Mouse (Mus musculus) heart, embryonic 13.5 days (tissue): ENCODE data around the gene Itga10. TPM values are rescaled to one million over a fixed set of nuclear protein-coding genes. Genes with fewer than 3 reads are reported as not detected.
"Not testable (repeated sequence)": the region's sequence is repeated elsewhere in the genome, so short reads cannot be mapped to it uniquely, and the experiment has no call there.

ENCODE experiments used
- ATAC-seq: fragments of 200-750 bp; cut with Nextera tagmentation; 2 replicates; pipeline ENCODE4 v1.8.0; 2017; ENCODE audit warnings: moderate TSS enrichment; ENCODE audit not compliant: insufficient number of reproducible peaks, low FRiP score, low TSS enrichment; ENCODE audit errors: extremely low read depth
- H3K27ac ChIP-seq: fragments of 300-500 bp; sonication (generic); replicated peaks from 2 replicates; pipeline ENCODE4 v1.5.1; 2015; ENCODE audit warnings: moderate library complexity, mild to moderate bottlenecking, inconsistent platforms
- H3K27me3 ChIP-seq: fragments of 300-500 bp; sonication (generic); replicated peaks from 2 replicates; pipeline ENCODE4 v1.6.1; 2015; ENCODE audit warnings: mild to moderate bottlenecking, inconsistent platforms
- H3K36me3 ChIP-seq: fragments of 300-500 bp; sonication (generic); 2 replicates; pipeline ENCODE4 v1.6.1; 2015; ENCODE audit warnings: mild to moderate bottlenecking, inconsistent platforms
- H3K4me1 ChIP-seq: fragments of 300-500 bp; sonication (generic); 2 replicates; pipeline ENCODE4 v1.6.1; 2015; ENCODE audit warnings: inconsistent platforms
- H3K4me2 ChIP-seq: fragments of 300-500 bp; sonication (generic); 2 replicates; pipeline ENCODE4 v1.6.1; 2015; ENCODE audit warnings: inconsistent platforms, mild to moderate bottlenecking, moderate library complexity
- H3K4me3 ChIP-seq: fragments of 300-500 bp; sonication (generic); 2 replicates; pipeline ENCODE4 v1.5.1; 2015; ENCODE audit warnings: moderate library complexity, mild to moderate bottlenecking, inconsistent platforms
- H3K9ac ChIP-seq: fragments of 300-500 bp; sonication (generic); 2 replicates; pipeline ENCODE4 v1.6.1; 2015; ENCODE audit warnings: inconsistent platforms, mild to moderate bottlenecking, moderate library complexity
- H3K9me3 ChIP-seq: fragments of 300-500 bp; sonication (generic); 2 replicates; pipeline ENCODE4 v1.6.1; 2016; ENCODE audit warnings: inconsistent platforms
- WGBS: fragments of 180-500 bp; shearing (Covaris S2); methylation state at CpG from one replicate; pipeline ENCODE4 v1.1.7; 2015; ENCODE audit warnings: mixed read lengths; 5-methylcytosine and 5-hydroxymethylcytosine counted together
- polyA plus RNA-seq: library from polyadenylated mRNA; unstranded; fragments of >200 nt; fragmentation: Nextera tagmentation; extraction: Ambion mirVana; gene quantifications from 2 replicates; pipeline ENCODE4 v1.2.1, GENCODE M21; 2015

Gene Itga10
- polyA plus RNA-seq, 1 experiment from 2014 or later = 0.82 TPM

DNA sequence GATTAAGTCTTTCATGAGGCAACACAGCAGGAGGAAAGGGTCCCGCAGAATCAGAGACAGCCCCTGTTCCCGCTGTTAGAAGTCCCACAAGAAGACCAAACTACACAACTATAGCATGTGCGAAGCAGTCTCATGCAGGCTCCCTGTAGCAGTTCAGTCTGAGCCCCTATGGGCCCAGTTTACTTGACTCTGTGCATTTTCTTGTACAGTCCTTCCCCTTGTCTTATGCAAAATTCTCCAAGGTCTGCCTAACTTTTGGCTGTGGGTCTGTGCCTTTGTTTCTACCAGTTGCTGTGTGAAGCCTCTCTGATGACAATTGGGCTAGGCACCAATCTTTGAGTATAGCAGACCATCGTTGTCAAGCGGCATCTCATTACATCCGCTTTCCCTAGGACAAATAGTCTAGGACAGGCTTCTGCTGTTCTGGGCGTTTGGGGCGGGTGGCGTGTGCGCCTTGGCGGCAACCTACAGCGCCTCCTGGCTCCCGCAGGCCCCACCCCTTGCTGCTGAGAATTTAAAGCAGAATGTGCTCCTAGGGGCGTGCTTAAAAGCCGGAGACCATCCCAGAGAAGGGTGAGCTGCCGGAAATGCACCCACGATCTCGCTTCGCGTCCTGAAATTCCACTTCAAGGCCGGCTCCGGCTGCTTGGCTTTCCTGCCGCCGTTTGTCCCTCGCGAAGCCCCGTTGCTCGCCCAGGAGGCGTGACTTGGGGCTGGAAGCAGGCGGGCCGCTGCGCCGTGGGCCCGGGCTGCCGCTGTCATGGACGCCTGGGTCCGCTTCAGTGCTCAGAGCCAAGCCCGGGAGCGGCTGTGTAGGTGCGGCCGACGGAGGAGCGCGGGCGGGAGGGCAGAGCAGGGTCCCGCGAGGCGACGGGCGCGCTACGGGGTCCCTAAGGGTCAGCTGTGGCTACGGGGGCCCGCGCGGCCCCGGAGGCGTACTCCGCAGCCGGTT is 10.2 kb upstream of the Itga10 start, which contains the start of the genes Pex11b and Gm42957:
TSS of gene Pex11b (plus strand) at position 449 of the 952 bp plus-strand sequence.
TSS of gene Gm42957 (plus strand) at position 547 of the 952 bp plus-strand sequence.
- peak within 1 kb of the TSS; percentile 90 for H3K4me2 ChIP-seq
- no peaks in the 10 kb centered on the region for H3K9me3 ChIP-seq
- peak within 1 kb of the TSS; percentile 81 for H3K4me3 ChIP-seq
- H3K36me3 ChIP-seq = peaks cover 65% of the 10 kb centered on the region
- ATAC-seq = peak; percentile 84
- H3K27ac ChIP-seq = peak within 1 kb of the TSS; percentile 78
- 3% methylated on average over 59 of the region's 60 CpGs for WGBS
- peaks cover 34% of the 10 kb centered on the region for H3K4me1 ChIP-seq
- H3K9ac ChIP-seq = peak within 1 kb of the TSS; percentile 97
- H3K27me3 ChIP-seq = no peaks in the 10 kb centered on the region

- Histone ChIP-seq H3K9ac (peak overlapping the region; percentile 97), H3K9me3 (no peaks in the 10 kb centered on the region), H3K36me3 (peaks cover 68% of the 10 kb centered on the region), H3K27me3 (no peaks in the 10 kb centered on the region), H3K4me3 (peak overlapping the region; percentile 81), H3K4me1 (peaks cover 29% of the 10 kb centered on the region), H3K27ac (peak overlapping the region; percentile 78), H3K4me2 (peak overlapping the region; percentile 90)
- 7% methylated on average over 15 of the region's 15 CpGs for WGBS
- ATAC-seq = no peak
Observed at GRCm38 (mm10) chr3:96635906-96636305, 9.5 kb upstream of the Itga10 start.

GRCm38 (mm10) chr3:96636448-96636847 is 8.9 kb upstream of the Itga10 start:
- ATAC-seq = no peak
- 60% methylated on average over 11 of the region's 11 CpGs for WGBS
- peak overlapping the region; percentile 97 for H3K9ac ChIP-seq
- no peak overlapping the region for H3K27ac ChIP-seq
- peak overlapping the region; percentile 81 for H3K4me3 ChIP-seq
- peaks cover 68% of the 10 kb centered on the region for H3K36me3 ChIP-seq
- H3K4me2 ChIP-seq = peak overlapping the region; percentile 90
- no peaks in the 10 kb centered on the region for H3K27me3 ChIP-seq
- peaks cover 24% of the 10 kb centered on the region for H3K4me1 ChIP-seq
- H3K9me3 ChIP-seq = no peaks in the 10 kb centered on the region

DNA sequence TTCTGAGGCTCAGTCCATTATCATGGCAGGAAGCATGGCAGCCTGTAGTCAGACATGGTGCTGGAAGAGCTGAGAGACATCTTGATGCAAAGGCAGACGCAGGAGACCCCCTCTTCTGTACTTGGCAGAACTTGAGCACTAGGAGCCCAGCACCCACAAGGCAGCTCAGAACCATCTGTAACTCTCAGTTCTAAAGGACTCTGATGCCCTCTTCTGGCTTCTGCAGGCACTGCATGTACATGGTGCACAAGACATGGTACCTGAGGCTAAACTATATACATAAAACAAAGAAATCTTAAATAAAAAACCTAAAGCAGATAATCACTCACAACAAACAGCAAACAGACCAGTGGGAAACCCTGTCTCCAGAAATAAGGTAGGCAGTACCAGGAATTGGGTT is 6.2 kb upstream of the Itga10 start:
- no peaks in the 10 kb centered on the region for H3K9me3 ChIP-seq
- H3K4me3 ChIP-seq = no peak overlapping the region
- peaks cover 22% of the 10 kb centered on the region for H3K4me1 ChIP-seq
- no peaks in the 10 kb centered on the region for H3K27me3 ChIP-seq
- peaks cover 62% of the 10 kb centered on the region for H3K36me3 ChIP-seq
- ATAC-seq = no peak
- no peak overlapping the region for H3K9ac ChIP-seq
- no peak overlapping the region for H3K27ac ChIP-seq
- WGBS = 72% methylated on average over 1 of the region's 1 CpGs
- no peak overlapping the region for H3K4me2 ChIP-seq

GRCm38 (mm10) chr3:96647365-96647764 is 2.0 kb downstream of the Itga10 start:
- peaks cover 22% of the 10 kb centered on the region for H3K36me3 ChIP-seq
- 89% methylated on average over 3 of the region's 3 CpGs for WGBS
- no peak for ATAC-seq
- H3K9me3 ChIP-seq = no peaks in the 10 kb centered on the region
- H3K27ac ChIP-seq = no peak overlapping the region
- H3K4me1 ChIP-seq = peaks cover 18% of the 10 kb centered on the region
- no peak overlapping the region for H3K9ac ChIP-seq
- no peak overlapping the region for H3K4me2 ChIP-seq
- no peak overlapping the region for H3K4me3 ChIP-seq
- no peaks in the 10 kb centered on the region for H3K27me3 ChIP-seq

DNA sequence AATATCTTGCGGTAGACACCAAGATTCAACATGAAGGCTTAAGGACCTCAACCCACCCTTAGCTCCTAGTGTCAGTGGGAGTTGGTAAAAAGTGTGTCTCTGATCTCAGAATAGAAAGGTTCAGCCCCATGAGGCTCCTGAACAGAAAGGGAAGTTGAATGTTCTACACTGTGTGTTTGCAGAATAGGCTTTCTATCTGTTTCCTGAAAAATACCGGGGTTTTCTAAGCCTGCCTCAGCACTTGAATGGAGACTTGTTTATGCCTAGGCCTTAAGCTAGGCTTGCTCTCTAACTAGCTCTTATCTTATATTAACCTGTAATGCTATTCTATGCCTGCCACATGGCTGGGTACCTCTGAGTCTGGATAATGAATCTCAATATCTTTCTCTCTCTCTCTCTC is 15.5 kb downstream of the Itga10 start:
- 72% methylated on average over 2 of the region's 2 CpGs for WGBS
- ATAC-seq = no peak
- H3K27me3 ChIP-seq = peaks cover 4% of the 10 kb centered on the region; the same call in 1 of the 2 replicates

GRCm38 (mm10) chr3:96662731-96663316 is 17.4 kb downstream of the Itga10 start:
- H3K27ac ChIP-seq = peak overlapping the region; percentile 9; the same call in 1 of the 2 replicates
- peaks cover 8% of the 10 kb centered on the region for H3K4me1 ChIP-seq
- H3K4me2 ChIP-seq = peak overlapping the region; percentile 71
- no peaks in the 10 kb centered on the region for H3K9me3 ChIP-seq
- ATAC-seq = no peak
- peak overlapping the region; percentile 24; the same call in 1 of the 2 replicates for H3K9ac ChIP-seq
- H3K4me3 ChIP-seq = no peak overlapping the region
- H3K27me3 ChIP-seq = peaks cover 4% of the 10 kb centered on the region; the same call in 1 of the 2 replicates
- WGBS = 42% methylated on average over 8 of the region's 8 CpGs
- no peaks in the 10 kb centered on the region for H3K36me3 ChIP-seq

More for the DNA sequence above, 15.5 kb downstream of the Itga10 start:
- H3K27ac ChIP-seq = no peak overlapping the region
- no peaks in the 10 kb centered on the region for H3K36me3 ChIP-seq
- no peak overlapping the region for H3K4me2 ChIP-seq
- H3K9ac ChIP-seq = no peak overlapping the region
- H3K4me3 ChIP-seq = no peak overlapping the region
- H3K9me3 ChIP-seq = no peaks in the 10 kb centered on the region
- H3K4me1 ChIP-seq = peaks cover 8% of the 10 kb centered on the region

- H3K36me3 ChIP-seq = no peaks in the 10 kb centered on the region
- no peak; the same call in 1 of the 2 replicates for ATAC-seq
- peak overlapping the region; percentile 71 for H3K4me2 ChIP-seq
- H3K4me3 ChIP-seq = peak overlapping the region; percentile 40
- H3K4me1 ChIP-seq = peaks cover 8% of the 10 kb centered on the region
- peak overlapping the region; percentile 71 for H3K9ac ChIP-seq
- H3K9me3 ChIP-seq = no peaks in the 10 kb centered on the region
- H3K27ac ChIP-seq = peak overlapping the region; percentile 9
- H3K27me3 ChIP-seq = peaks cover 4% of the 10 kb centered on the region; the same call in 1 of the 2 replicates
- WGBS = 8% methylated on average over 15 of the region's 18 CpGs
Observed at GRCm38 (mm10) chr3:96663432-96664239, 18.3 kb downstream of the Itga10 start.

GRCm38 (mm10) chr3:96665732-96666363 is 20.5 kb downstream of the Itga10 start:
- not testable (repeated sequence) for H3K4me2 ChIP-seq, H3K27ac ChIP-seq, H3K9ac ChIP-seq, H3K9me3 ChIP-seq, H3K36me3 ChIP-seq, H3K4me3 ChIP-seq, ATAC-seq, H3K27me3 ChIP-seq
- 79% methylated on average over 7 of the region's 7 CpGs for WGBS
- H3K4me1 ChIP-seq = peaks cover 16% of the 10 kb centered on the region

GRCm38 (mm10) chr3:96666916-96667315 is 21.5 kb downstream of the Itga10 start:
- Histone ChIP-seq H3K9me3 (no peaks in the 10 kb centered on the region), H3K9ac (no peak overlapping the region), H3K27ac (no peak overlapping the region), H3K36me3 (no peaks in the 10 kb centered on the region), H3K4me3 (no peak overlapping the region), H3K27me3 (peaks cover 15% of the 10 kb centered on the region; the same call in 1 of the 2 replicates), H3K4me1 (peaks cover 17% of the 10 kb centered on the region), H3K4me2 (no peak overlapping the region)
- 77% methylated on average over 5 of the region's 5 CpGs for WGBS
- no peak for ATAC-seq
